ENCODE assay signal across 11 mouse cellular contexts in genomic region chr13:101784651-101785289, GRCm38 (mm10).
"Had no signal": no experiment of that assay in that cellular context is flagged by ENCODE, and none has a peak within 500 bp of the region (broad histone marks: within the 10 kb centered on the region; RNA-seq: fewer than 3 reads in every experiment).

No protein-coding gene starts in this region.

- H3K4me1 ChIP-seq: limb, embryonic 15.5 days; midbrain, embryonic 13.5 days had no signal

- H3K4me3 ChIP-seq: left cerebral cortex, adult 2 months; limb, embryonic 15.5 days; midbrain, embryonic 13.5 days had no signal

- DNase-seq: kidney, adult 8-10 months; kidney, postnatal 25 days; lung, embryonic 14.5 days; lung, postnatal 10 days; right cerebral cortex, adult 18-20 months; right cerebral cortex, postnatal 25 days; thymus, adult 18-20 months; thymus, postnatal 14 days had no signal

- H3K36me3 ChIP-seq: limb, embryonic 15.5 days; midbrain, embryonic 13.5 days had no signal

- H3K9ac ChIP-seq: limb, embryonic 15.5 days; lung, embryonic 14.5 days; midbrain, embryonic 13.5 days had no signal

- H3K27ac ChIP-seq: left cerebral cortex, adult 2 months; limb, embryonic 15.5 days; midbrain, embryonic 13.5 days had no signal

- ATAC-seq: midbrain, embryonic 13.5 days had no signal

- H3K4me2 ChIP-seq: limb, embryonic 15.5 days; lung, embryonic 14.5 days; midbrain, embryonic 13.5 days had no signal

- H3K27me3 ChIP-seq: limb, embryonic 15.5 days; midbrain, embryonic 13.5 days had no signal

- H3K9me3 ChIP-seq: limb, embryonic 15.5 days; midbrain, embryonic 13.5 days had no signal
